Mouse (Mus musculus) heart, adult 2 months (tissue): Measurements from ENCODE around the gene Zfp981.
"Not testable (repeated sequence)": the region's sequence is repeated elsewhere in the genome, so short reads cannot be mapped to it uniquely, and the experiment has no call there.

Experiments
- CTCF ChIP-seq: fragments of 200-600 bp; IDR thresholded peaks from 2 replicates; pipeline ENCODE4 v1.8.1; 2022; ENCODE audit warnings: antibody characterized with exemption, mild to moderate bottlenecking, moderate library complexity
- POLR2A ChIP-seq: fragments of 200-500 bp; IDR thresholded peaks from 2 replicates; pipeline ENCODE4 v1.6.1; 2011; ENCODE audit warnings: mild to moderate bottlenecking, low read depth, low read length, control low read depth; ENCODE audit not compliant: insufficient read depth

- not testable (repeated sequence) for TF ChIP-seq CTCF, POLR2A
Measured at GRCm38 (mm10) chr4:146486753-146487152, 15.1 kb upstream of the Zfp981 start.
